Mouse (Mus musculus): ENCODE results near the gene Adamts4. TPM values are rescaled to one million over a fixed set of nuclear protein-coding genes. Genes with fewer than 3 reads are reported as not detected.

Gene Adamts4
- polyA plus RNA-seq, 1 experiment from 2014 or later: 6.1 TPM

DNA sequence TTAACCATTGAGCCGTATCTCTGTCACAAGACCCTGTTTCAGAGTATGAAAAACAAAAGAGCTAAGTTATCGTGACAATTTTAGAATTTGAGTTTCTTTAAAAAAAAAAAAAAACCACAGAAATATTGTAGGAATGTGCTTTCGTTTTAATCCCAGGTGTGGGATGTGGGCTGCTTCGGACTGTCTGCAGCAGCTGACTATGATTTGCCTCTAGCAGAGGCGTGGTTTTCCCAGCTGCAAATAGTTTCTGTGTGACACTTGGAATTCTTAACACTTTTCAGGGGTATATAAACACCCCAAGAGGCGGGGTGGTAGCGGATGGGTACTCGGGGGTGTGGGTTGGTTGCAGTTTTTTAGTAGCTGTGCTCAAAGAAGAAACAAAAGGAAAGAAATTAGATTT lies 4.9 kb upstream of the Adamts4 start:
- Histone ChIP-seq H3K4me1 (ENCODE audit: control insufficient read depth, insufficient read depth, low read length) (peaks cover 2% of the 10 kb centered on the region; the same call in 1 of the 2 replicates), H3K36me3 (replicated peaks; ENCODE audit: control insufficient read depth, insufficient read depth, low read depth, low read length) (no peaks in the 10 kb centered on the region; the same call in 1 of the 2 replicates), H3K9me3 (replicated peaks; ENCODE audit: control insufficient read depth, low read length) (no peaks in the 10 kb centered on the region), H3K27ac (replicated peaks; ENCODE audit: low read depth, low read length) (no peak overlapping the region), H3K27me3 (ENCODE audit: control insufficient read depth, insufficient read depth, low read length) (no peaks in the 10 kb centered on the region), H3K4me3 (ENCODE audit: low read depth, low read length) (no peak overlapping the region), H3K9ac (replicated peaks; ENCODE audit: low read length) (no peak overlapping the region), H3K4me2 (ENCODE audit: low read depth, low read length) (no peak overlapping the region)
- no peak for DNase-seq (ENCODE audit: low spot score)
- ATAC-seq (replicated peaks; ENCODE audit: insufficient number of reproducible peaks, low FRiP score, low TSS enrichment, low read depth): no peak
- WGBS: 86% methylated on average over 8 of the region's 8 CpGs

DNA sequence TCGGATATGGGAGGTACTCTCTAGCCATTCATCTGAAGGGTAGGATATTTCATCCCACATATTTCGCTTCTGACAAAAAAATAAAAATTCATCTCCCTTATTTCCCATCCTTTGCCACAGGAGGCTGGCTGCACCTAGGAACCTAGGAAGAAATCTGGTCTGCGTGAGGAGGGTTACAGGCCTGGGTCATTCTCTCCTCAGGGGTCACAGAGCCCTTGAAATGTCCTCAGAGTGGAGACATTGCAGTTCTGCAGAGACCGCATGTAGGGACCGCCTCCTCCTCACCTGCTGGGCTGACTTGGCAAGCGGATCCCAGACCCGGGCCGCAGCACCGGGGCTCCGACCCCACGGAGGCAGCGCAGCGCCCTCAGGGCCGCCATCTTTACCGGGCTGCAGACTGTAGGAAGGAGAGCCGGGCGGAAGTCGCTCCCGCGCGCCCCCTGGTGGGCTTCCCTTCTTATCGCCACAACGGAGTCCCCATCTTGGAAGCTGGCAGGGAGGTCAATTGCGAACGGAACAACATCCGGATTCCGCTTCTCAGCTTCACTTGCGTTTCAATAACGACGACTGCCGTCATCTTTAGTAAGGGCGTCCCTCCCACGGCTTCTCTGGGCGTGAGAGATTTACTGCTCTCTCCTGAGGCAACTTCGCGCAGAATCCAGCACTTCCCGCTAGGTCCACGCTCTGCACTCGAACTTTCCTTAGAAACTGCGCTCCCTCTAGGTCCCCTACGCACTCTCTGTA lies 3.3 kb upstream of the Adamts4 start:
- H3K27me3 ChIP-seq (ENCODE audit: control insufficient read depth, insufficient read depth, low read length): no peaks in the 10 kb centered on the region
- DNase-seq (ENCODE audit: low spot score) (peak; percentile 99), ATAC-seq (replicated peaks; ENCODE audit: insufficient number of reproducible peaks, low FRiP score, low TSS enrichment, low read depth) (peak; percentile 85)
- peak overlapping the region; percentile 43 for H3K4me3 ChIP-seq (ENCODE audit: low read depth, low read length)
- H3K4me2 ChIP-seq (ENCODE audit: low read depth, low read length): peak overlapping the region; percentile 61
- peaks cover 12% of the 10 kb centered on the region for H3K4me1 ChIP-seq (ENCODE audit: control insufficient read depth, insufficient read depth, low read length)
- H3K27ac ChIP-seq (replicated peaks; ENCODE audit: low read depth, low read length): peak overlapping the region; percentile 66
- peak overlapping the region; percentile 64 for H3K9ac ChIP-seq (replicated peaks; ENCODE audit: low read length)
- H3K9me3 ChIP-seq (replicated peaks; ENCODE audit: control insufficient read depth, low read length): no peaks in the 10 kb centered on the region
- WGBS: under 1% methylated on average over 41 of the region's 41 CpGs
- H3K36me3 ChIP-seq (replicated peaks; ENCODE audit: control insufficient read depth, insufficient read depth, low read depth, low read length): no peaks in the 10 kb centered on the region; the same call in 1 of the 2 replicates

DNA sequence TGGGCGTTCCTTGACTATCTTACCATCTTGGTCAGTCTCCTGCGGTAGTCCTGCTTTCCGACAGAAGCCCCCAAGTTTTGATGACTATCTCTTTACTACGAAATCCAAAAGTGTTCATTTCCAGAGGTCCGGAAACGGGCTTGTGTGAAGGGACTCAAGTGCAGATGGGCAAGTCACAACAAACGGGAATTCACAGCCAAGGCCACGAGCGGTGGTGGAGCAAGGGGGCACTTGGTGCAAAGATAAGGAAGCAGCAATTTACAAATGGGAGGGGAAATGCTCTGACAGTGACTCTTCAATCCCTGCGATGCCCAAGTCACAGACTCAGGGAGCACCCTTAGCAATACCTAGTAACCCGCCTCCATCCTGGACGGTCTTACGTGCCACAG lies 2.8 kb upstream of the Adamts4 start:
- peak overlapping the region; percentile 66 for H3K27ac ChIP-seq (replicated peaks; ENCODE audit: low read depth, low read length)
- H3K4me1 ChIP-seq (ENCODE audit: control insufficient read depth, insufficient read depth, low read length): peaks cover 12% of the 10 kb centered on the region
- 0 out of 2 replicates have a peak, but pooled peaks have one; percentile 1 for ATAC-seq (replicated peaks; ENCODE audit: insufficient number of reproducible peaks, low FRiP score, low TSS enrichment, low read depth)
- no peak for DNase-seq (ENCODE audit: low spot score)
- peak overlapping the region; percentile 48 for H3K4me2 ChIP-seq (ENCODE audit: low read depth, low read length)
- peak overlapping the region; percentile 43 for H3K4me3 ChIP-seq (ENCODE audit: low read depth, low read length)
- peak overlapping the region; percentile 40 for H3K9ac ChIP-seq (replicated peaks; ENCODE audit: low read length)
- H3K27me3 ChIP-seq (ENCODE audit: control insufficient read depth, insufficient read depth, low read length): no peaks in the 10 kb centered on the region
- H3K9me3 ChIP-seq (replicated peaks; ENCODE audit: control insufficient read depth, low read length): no peaks in the 10 kb centered on the region
- no peaks in the 10 kb centered on the region; the same call in 1 of the 2 replicates for H3K36me3 ChIP-seq (replicated peaks; ENCODE audit: control insufficient read depth, insufficient read depth, low read depth, low read length)
- 10% methylated on average over 13 of the region's 13 CpGs for WGBS

DNA sequence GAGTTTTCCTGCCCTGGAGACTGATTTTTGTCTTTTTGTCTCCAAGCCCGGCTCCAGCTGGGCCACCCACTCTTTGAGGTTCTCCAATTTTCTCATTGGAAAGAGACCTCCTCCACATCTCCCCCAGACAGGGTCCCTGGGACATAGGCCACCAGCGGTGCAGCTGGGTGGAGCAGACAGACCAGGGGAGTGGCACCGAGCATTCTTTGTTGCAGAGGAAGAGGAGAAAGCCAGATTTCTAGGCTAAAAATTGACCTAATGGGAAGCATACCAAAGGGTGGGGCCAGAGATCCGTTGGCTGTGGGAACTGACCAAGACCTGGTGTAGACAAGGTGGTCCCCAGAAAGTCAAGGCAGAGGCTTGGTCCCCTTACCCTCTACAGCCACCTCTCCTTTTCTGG lies 2.3 kb upstream of the Adamts4 start:
- Histone ChIP-seq H3K4me1 (ENCODE audit: control insufficient read depth, insufficient read depth, low read length) (peaks cover 12% of the 10 kb centered on the region), H3K4me2 (ENCODE audit: low read depth, low read length) (no peak overlapping the region), H3K27ac (replicated peaks; ENCODE audit: low read depth, low read length) (peak overlapping the region; percentile 66; the same call in 1 of the 2 replicates), H3K9me3 (replicated peaks; ENCODE audit: control insufficient read depth, low read length) (no peaks in the 10 kb centered on the region), H3K27me3 (ENCODE audit: control insufficient read depth, insufficient read depth, low read length) (no peaks in the 10 kb centered on the region), H3K9ac (replicated peaks; ENCODE audit: low read length) (peak overlapping the region; percentile 11; the same call in 1 of the 2 replicates), H3K36me3 (replicated peaks; ENCODE audit: control insufficient read depth, insufficient read depth, low read depth, low read length) (no peaks in the 10 kb centered on the region; the same call in 1 of the 2 replicates), H3K4me3 (ENCODE audit: low read depth, low read length) (no peak overlapping the region)
- DNase-seq (ENCODE audit: low spot score) (no peak), ATAC-seq (replicated peaks; ENCODE audit: insufficient number of reproducible peaks, low FRiP score, low TSS enrichment, low read depth) (no peak)
- WGBS: 34% methylated on average over 4 of the region's 4 CpGs

DNA sequence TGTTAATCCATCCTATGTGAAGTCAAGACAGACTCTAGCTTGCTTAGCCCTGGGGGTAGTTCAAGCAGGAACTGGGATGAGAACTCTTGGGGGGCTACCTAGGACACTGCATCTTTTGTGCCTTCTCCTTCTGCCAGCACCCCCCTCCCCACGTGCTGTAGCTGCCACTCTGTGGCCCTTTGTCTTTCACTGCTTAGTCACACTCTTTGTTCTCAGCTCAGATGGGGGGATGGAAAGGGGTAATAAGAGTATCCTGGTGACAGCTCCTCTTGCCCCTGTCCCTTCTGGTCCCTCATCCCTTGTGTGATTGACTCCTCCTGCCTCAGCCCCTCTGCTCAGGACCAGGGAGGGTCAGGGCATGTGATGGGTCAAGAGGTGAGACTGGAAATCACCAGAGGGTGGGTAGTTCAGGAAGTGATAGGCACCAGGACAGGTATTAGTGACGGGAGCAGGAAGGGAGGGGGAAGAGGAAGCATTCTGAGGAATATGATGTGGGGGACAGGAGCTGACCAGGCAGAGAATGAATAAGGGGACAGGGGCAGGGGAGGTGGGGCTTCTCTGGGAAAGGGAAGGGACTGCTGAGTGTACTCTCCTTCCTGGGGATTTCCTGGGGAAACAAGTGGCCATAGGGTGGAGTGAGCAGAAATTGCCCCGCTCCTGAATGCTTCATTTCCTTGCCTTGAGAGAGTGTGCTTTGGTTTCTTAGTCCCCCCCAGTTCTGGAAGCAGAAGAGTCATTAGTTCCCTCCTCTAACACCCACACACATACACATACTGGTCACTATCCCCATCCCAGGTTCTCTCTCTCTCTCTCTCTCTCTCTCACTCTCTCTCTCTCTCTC lies 1.6 kb upstream of the Adamts4 start:
- H3K27ac ChIP-seq (replicated peaks; ENCODE audit: low read depth, low read length): no peak overlapping the region
- no peak for DNase-seq (ENCODE audit: low spot score)
- H3K4me1 ChIP-seq (ENCODE audit: control insufficient read depth, insufficient read depth, low read length): peaks cover 12% of the 10 kb centered on the region

DNA sequence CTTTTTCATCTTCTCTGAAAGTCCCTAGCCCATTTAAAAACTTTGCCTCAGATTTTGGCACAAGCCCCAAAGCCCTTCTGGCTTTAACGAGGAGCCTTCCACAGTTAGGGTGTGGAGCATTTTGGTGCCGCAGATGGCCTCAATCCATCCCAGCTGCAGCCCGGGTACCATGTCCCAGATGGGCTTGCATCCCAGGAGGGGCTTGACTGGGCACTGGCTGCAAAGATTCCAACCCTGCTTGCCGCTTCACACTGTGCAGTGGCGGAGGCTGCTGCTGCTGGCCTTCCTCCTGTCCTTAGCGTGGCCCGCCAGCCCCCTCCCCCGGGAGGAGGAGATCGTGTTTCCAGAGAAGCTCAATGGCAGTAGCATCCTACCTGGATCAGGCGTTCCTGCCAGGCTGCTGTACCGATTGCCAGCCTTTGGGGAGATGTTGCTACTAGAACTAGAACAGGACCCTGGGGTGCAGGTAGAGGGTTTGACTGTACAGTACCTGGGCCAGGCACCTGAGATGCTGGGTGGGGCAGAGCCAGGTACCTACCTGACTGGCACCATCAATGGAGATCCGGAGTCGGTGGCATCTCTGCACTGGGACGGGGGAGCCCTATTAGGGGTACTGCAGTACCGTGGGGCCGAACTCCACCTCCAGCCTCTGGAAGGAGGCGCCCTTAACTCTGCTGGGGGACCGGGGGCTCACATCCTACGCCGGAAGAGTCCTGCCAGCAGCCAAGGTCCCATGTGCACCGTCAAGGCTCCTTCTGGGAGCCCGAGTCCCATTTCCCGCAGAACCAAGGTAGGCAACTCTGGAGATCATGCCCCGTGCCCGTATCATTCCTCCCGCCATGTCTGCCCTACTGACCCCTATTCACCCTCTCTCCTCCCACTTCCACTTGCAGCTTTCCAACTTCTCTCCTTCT lies 716 bp downstream of the Adamts4 start, which contains the start of gene Ndufs2:
Gene Ndufs2 (minus strand): TSS at position 709 of the 914 bp plus-strand sequence.
- Histone ChIP-seq H3K27ac (replicated peaks; ENCODE audit: low read depth, low read length) (peak within 1 kb of the TSS; percentile 77), H3K9me3 (replicated peaks; ENCODE audit: control insufficient read depth, low read length) (no peaks in the 10 kb centered on the region), H3K36me3 (replicated peaks; ENCODE audit: control insufficient read depth, insufficient read depth, low read depth, low read length) (no peaks in the 10 kb centered on the region; the same call in 1 of the 2 replicates), H3K4me3 (ENCODE audit: low read depth, low read length) (peak within 1 kb of the TSS; percentile 34), H3K9ac (replicated peaks; ENCODE audit: low read length) (peak within 1 kb of the TSS; percentile 60), H3K4me1 (ENCODE audit: control insufficient read depth, insufficient read depth, low read length) (peaks cover 12% of the 10 kb centered on the region), H3K4me2 (ENCODE audit: low read depth, low read length) (peak within 1 kb of the TSS; percentile 79), H3K27me3 (ENCODE audit: control insufficient read depth, insufficient read depth, low read length) (no peaks in the 10 kb centered on the region)
- DNase-seq (ENCODE audit: low spot score) (peak; percentile 53), ATAC-seq (replicated peaks; ENCODE audit: insufficient number of reproducible peaks, low FRiP score, low TSS enrichment, low read depth) (no peak; the same call in 1 of the 2 replicates)
- 9% methylated on average over 26 of the region's 26 CpGs for WGBS

More for the DNA sequence above, 1.6 kb upstream of the Adamts4 start:
- no peak for ATAC-seq (replicated peaks; ENCODE audit: insufficient number of reproducible peaks, low FRiP score, low TSS enrichment, low read depth)
- Histone ChIP-seq H3K4me3 (ENCODE audit: low read depth, low read length) (no peak overlapping the region), H3K9ac (replicated peaks; ENCODE audit: low read length) (no peak overlapping the region; the same call in 1 of the 2 replicates), H3K27me3 (ENCODE audit: control insufficient read depth, insufficient read depth, low read length) (no peaks in the 10 kb centered on the region), H3K9me3 (replicated peaks; ENCODE audit: control insufficient read depth, low read length) (no peaks in the 10 kb centered on the region), H3K4me2 (ENCODE audit: low read depth, low read length) (no peak overlapping the region), H3K36me3 (replicated peaks; ENCODE audit: control insufficient read depth, insufficient read depth, low read depth, low read length) (no peaks in the 10 kb centered on the region; the same call in 1 of the 2 replicates)
- WGBS: 39% methylated on average over 3 of the region's 3 CpGs

DNA sequence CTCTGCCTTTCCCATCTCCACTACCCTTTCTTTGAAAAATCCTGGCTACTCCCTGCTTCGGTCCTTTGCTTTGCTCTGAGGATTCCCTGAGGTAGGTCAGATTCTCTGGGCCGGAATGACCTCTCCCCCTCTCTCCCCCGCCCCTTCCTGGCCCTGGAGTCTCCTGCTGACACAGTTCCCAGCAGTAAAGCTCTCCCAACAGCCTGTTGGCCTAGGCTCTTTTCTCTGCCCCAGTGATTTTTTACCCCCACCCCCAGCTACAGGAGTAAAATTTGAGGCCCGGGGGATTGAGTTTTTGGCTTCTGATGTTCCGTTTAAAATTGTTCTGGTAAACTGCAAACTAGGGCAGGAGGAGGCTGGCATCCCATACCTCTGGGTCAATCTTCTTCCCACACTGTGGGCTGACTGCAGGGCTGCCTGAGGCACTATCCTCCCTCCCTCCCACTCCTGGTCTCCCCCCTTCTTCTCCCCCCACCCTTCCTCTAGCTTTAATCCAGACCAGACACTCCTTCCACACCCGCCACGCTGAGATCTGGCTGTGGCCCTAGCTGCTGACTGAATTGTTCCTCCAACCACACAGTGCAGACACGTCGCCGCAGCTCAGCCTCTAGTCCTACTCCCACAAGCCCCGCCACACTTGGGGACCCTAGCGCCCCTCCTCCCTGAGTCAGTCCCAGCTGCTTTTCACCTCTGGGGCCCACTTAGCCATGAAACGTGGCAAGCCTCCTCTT lies 1.5 kb downstream of the Adamts4 start:
- H3K27ac ChIP-seq (replicated peaks; ENCODE audit: low read depth, low read length): peak overlapping the region; percentile 77
- ATAC-seq (replicated peaks; ENCODE audit: insufficient number of reproducible peaks, low FRiP score, low TSS enrichment, low read depth) (peak; percentile 49), DNase-seq (ENCODE audit: low spot score) (peak; percentile 74)
- peaks cover 12% of the 10 kb centered on the region for H3K4me1 ChIP-seq (ENCODE audit: control insufficient read depth, insufficient read depth, low read length)
- H3K9ac ChIP-seq (replicated peaks; ENCODE audit: low read length): peak overlapping the region; percentile 60
- H3K27me3 ChIP-seq (ENCODE audit: control insufficient read depth, insufficient read depth, low read length): no peaks in the 10 kb centered on the region
- H3K9me3 ChIP-seq (replicated peaks; ENCODE audit: control insufficient read depth, low read length): no peaks in the 10 kb centered on the region
- H3K4me3 ChIP-seq (ENCODE audit: low read depth, low read length): peak overlapping the region; percentile 34
- peak overlapping the region; percentile 79 for H3K4me2 ChIP-seq (ENCODE audit: low read depth, low read length)
- 5% methylated on average over 13 of the region's 13 CpGs for WGBS
- H3K36me3 ChIP-seq (replicated peaks; ENCODE audit: control insufficient read depth, insufficient read depth, low read depth, low read length): no peaks in the 10 kb centered on the region; the same call in 1 of the 2 replicates
